Mouse (Mus musculus): Measurements from ENCODE around the gene Fezf1.

Fezf1 gene

DNA sequence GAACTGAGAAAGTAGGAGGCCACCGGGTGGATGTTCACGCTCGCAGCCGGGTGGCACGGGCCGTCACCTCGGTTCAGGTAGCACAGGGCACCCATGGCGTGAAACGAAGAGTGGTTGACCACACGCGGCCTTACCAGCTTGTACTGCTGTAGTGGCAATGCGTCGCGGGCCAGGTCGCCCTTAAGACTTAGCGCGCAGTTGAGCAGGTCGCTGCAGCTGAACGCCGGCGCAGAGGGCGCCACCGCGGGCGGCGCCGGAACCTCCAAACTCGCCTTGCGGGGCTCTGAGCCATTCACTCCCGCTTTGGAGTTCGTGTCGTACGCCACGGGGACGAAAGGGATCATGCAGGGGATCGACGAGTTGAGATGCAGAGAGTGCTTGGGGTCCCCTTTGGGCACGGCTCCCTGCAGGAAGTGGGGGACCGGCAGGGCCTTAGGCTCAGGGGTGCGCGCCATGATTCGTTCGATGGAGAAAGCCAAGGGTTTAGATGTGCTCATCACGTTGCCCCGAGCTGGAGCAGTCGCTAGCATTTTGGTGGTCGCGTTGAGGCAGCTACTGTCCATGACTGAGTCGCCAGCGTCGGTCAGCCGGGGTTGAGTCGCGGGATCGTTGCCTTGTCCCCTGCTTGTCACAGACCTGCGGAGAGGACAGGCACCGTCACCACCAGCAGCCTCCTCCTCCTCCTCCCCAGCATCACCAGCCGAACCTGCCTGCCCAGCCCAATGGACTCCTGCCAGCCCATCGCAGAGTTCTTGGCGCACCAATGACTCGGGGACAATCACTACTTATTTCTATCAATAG, 450 bp downstream of the Fezf1 start:
- in situ Hi-C loops (cut with MboI, MseI), result loop anchor here in 1 of 2 experiments (10.0 kb wide), 1 partner anchor 1997 kb away; no protein-coding TSS in a partner anchor

- in situ Hi-C loops (cut with MboI, MseI), result loop anchor here in 1 of 2 experiments (10.0 kb wide), 1 partner anchor 1998 kb away; no protein-coding TSS in a partner anchor
Measured at GRCm38 (mm10) chr6:23246790-23247511, 1.2 kb downstream of the Fezf1 start.

DNA sequence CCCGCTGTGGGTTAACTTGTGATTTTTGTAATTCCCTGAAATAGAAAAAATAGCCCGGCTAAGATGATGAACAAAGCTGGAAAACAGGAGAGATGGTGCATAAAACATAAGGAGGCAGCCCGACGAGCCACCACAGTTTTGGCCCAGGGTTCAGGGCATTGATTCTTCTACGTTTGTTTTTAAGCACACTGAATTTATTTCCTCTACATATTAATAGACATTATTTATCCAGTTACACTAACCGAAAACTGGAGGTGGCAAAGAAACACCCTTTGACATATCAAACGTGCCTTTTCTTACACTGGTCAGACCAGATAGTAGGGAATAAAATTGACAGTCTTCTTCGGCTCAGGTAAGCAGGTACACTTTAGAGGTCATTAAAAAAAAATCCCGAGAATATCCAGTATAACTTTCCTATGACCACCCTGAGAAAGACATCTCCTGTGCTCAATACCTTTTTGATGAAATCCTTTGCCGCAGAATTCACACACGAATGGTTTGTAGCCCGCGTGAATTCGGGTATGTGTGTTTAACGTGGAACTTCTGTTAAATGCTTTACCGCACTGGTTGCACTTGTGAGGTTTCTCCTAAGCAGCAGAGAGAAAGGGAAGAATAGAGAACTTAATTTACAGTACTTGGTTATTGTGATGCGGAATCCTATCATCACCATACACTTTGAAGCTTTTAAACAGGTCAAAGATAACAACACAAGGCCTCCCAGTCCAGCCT, 1.9 kb downstream of the Fezf1 start:
- in situ Hi-C loops (cut with MboI, MseI), result loop anchor here in 1 of 2 experiments (10.0 kb wide), 1 partner anchor 1999 kb away; no protein-coding TSS in a partner anchor

DNA sequence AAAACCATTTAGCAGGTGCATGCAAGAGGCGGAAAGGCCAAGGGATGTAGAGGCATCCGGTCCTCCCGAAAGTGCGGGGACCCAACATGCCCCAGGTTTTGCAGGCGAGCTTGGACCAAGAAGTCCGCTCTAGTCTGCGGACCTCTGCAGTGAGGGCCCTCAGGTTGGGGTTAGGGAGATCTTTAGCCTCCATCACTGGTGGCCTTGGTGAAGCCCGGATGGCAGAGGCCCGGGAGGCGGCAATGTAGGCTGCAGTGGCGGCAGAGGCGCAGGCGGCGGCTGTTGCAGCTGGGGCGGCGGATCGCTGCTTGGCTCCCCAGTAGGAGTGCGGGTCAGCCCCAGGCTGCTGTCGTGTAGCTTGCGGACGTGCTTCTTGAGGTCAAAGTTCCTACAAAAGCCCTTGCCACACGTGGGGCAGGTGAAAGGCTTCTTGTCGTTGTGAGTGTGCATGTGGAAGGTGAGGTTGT, 2.6 kb downstream of the Fezf1 start:
- in situ Hi-C loops (cut with MboI, MseI), result loop anchor here in 1 of 2 experiments (10.0 kb wide), 1 partner anchor 1999 kb away; no protein-coding TSS in a partner anchor

- in situ Hi-C loops (cut with MboI, MseI), result loop anchor here in 1 of 2 experiments (10.0 kb wide), 1 partner anchor 2000 kb away; no protein-coding TSS in a partner anchor
Measured at GRCm38 (mm10) chr6:23245121-23245520, 3.0 kb downstream of the Fezf1 start.

DNA sequence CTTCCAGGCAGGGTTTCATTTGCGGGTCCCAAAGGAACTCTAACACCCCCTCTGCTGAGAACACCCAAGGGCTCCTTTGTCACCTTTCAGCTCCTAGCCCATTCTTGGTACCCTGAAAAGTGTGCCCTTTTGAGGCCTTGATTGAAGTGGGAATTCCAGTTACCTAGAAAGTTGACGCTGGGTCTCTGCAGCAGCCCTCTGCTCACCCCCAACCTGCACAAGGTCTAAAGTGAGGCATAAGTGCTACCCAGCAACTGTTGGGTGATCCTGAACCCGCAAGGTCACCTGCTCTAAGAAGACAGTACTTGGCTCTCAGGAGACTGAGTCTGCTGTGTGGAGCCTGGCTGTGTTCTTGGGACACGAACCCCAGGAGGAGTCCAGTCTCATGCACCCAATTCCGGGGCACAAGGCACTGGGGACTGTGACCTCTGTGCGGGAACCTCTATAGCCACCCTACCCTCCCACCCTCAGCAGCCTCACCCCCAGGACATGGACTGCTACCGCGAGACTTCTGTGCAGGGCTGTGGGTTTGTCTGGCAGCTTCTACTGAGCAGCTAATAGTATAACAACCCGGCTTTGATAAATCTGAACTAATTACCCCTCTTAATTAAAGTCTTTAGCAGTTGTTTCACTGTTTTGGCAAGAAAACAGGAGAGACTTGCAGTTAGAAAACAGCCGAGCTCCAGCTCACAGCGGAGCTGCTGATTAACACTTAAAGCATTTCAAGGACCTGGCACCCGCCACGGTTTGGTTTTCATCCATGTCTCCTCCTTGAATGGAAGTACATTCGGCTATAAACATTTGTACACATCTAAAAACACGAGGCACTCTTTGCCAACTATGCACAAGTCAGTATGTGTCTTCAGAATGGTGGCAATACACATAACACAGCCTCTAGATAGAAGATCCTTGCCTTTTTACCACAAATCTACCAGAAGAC, 4.1 kb downstream of the Fezf1 start:
- in situ Hi-C loops (cut with MboI, MseI), result loop anchor here in 1 of 2 experiments (10.0 kb wide), 1 partner anchor 2001 kb away; no protein-coding TSS in a partner anchor

DNA sequence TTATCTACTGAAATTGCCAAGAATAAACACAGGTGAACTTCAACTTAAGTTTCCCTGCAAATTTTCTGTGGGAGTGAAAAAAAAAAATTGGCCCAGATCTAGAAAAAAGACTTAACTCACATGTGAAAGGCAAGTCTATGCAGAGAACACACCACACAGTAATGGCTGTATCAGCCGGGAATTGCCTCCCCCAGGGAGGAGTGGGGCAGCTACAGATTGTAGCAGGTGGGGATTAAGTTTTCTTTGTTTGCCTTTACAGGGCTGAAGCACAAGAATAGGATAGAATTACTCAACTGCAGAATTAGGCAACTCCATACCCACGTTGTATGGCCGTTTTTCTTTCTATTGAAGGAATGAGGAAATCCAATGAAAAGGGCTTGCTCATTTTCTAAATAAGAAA, 36.7 kb downstream of the Fezf1 start:
- in situ Hi-C loops (cut with MboI, MseI), result no loop called here

DNA sequence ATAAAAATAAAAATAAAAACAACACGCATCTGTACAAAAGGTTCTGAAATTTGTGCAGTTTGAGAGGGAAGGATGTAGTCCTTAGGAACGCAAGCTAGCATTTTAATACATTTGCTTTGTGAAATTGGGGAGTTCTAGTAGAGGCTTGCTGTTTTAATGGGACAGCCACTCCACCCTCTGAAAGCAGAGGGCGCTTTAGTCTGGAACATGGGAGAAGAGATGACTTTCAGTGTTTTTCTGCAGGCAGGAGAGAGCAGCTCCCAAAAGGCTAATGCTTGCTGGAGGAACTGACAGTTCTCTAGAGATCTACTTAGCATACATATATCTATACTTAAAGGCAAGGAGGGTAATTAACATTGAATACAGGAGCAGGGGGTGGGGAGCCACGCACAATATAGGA, 40.4 kb downstream of the Fezf1 start:
- in situ Hi-C loops (cut with MboI, MseI), result loop anchor here in 1 of 2 experiments (10.0 kb wide), 1 partner anchor 417 kb away; no protein-coding TSS in a partner anchor

- in situ Hi-C loops (cut with MboI, MseI), result loop anchor here in 1 of 2 experiments (10.0 kb wide), 1 partner anchor 422 kb away; no protein-coding TSS in a partner anchor
Measured at GRCm38 (mm10) chr6:23202630-23203029, 45.5 kb downstream of the Fezf1 start.

All from T-helper 17 cell (primary cell).